Mouse (Mus musculus) gastrocnemius, postnatal 14 days (tissue): ENCODE measurements around the gene Znhit6. TPM values are rescaled to one million over a fixed set of nuclear protein-coding genes. Genes with fewer than 3 reads are reported as not detected.

Experiments
- DNase-seq: peaks from one replicate; pipeline ENCODE4 v3.0.0; 2021; ENCODE audit warnings: mixed read lengths
- intact Hi-C: fragments of 180-260 bp; cut with DNase I; formaldehyde crosslinking; loops from one replicate; pipeline ENCODE4 v1.15.1; 2025; ENCODE audit warnings: low total_unique reads
- long read RNA-seq, 2 experiments: library from polyadenylated mRNA; stranded (forward); transcript quantifications; one replicate each; pipeline ENCODE4 v2.0.0; 2021
- total RNA-seq, 2 experiments: library from RNA; stranded (reverse); gene quantifications; 2 replicates each; pipeline ENCODE4 v1.2.3; 2021

Gene Znhit6
- total RNA-seq, result 10 to 100 TPM; 10.4 to 11.8 TPM
- long read RNA-seq, experiment 1, transcript Znhit6-201 (10 exons, 2,339 nt), result major isoform, 9 of 17 reads
- long read RNA-seq, experiment 1, transcript Znhit6-206 (11 exons, 1,127 nt), result minor isoform, 6 of 17 reads
- long read RNA-seq, experiment 1, partial matches to known transcripts, result 2 of 17 reads
- long read RNA-seq, experiment 1, other reads (novel, unspliced or antisense), result 0 of 17 reads
- long read RNA-seq, experiment 2, transcript Znhit6-206 (11 exons, 1,127 nt), result major isoform, 7 of 18 reads
- long read RNA-seq, experiment 2, partial matches to known transcripts, result 4 of 18 reads
- long read RNA-seq, experiment 2, other reads (novel, unspliced or antisense), result 3 of 18 reads

- DNase-seq, result peak; percentile 90
- intact Hi-C loops, result no loop called here
These were observed at the start of gene Znhit6 for GRCm38 (mm10) chr3:145575743-145576481. Znhit6 (plus strand) TSS chr3:145576205.

GRCm38 (mm10) chr3:145537870-145538269 lies 38.1 kb upstream of the Znhit6 start:
- no peak for DNase-seq
- intact Hi-C loops, result no loop called here

GRCm38 (mm10) chr3:145548441-145549415 lies 27.3 kb upstream of the Znhit6 start:
- DNase-seq, result no peak
- intact Hi-C loops, result no loop called here

GRCm38 (mm10) chr3:145550216-145550615 lies 25.8 kb upstream of the Znhit6 start:
- DNase-seq, result no peak
- intact Hi-C loops, result no loop called here

- no peak for DNase-seq
- intact Hi-C loops, result no loop called here
These were observed 21.6 kb upstream of the Znhit6 start for GRCm38 (mm10) chr3:145554388-145554787.

GRCm38 (mm10) chr3:145556206-145556605 lies 19.8 kb upstream of the Znhit6 start:
- intact Hi-C loops, result no loop called here
- DNase-seq, result no peak

- intact Hi-C loops, result no loop called here
- DNase-seq, result no peak
These were observed 16.3 kb upstream of the Znhit6 start for GRCm38 (mm10) chr3:145559675-145560074.

- DNase-seq, result no peak
- intact Hi-C loops, result no loop called here
These were observed 15.9 kb upstream of the Znhit6 start for GRCm38 (mm10) chr3:145560117-145560516.

- intact Hi-C loops, result no loop called here
- DNase-seq, result no peak
These were observed 1.5 kb upstream of the Znhit6 start for GRCm38 (mm10) chr3:145574468-145574867.

- intact Hi-C loops, result no loop called here
- no peak for DNase-seq
These were observed 665 bp upstream of the Znhit6 start for GRCm38 (mm10) chr3:145575340-145575739.

GRCm38 (mm10) chr3:145576482-145576822 lies 447 bp downstream of the Znhit6 start:
- intact Hi-C loops, result no loop called here
- no peak for DNase-seq

GRCm38 (mm10) chr3:145576876-145577275 lies 871 bp downstream of the Znhit6 start:
- intact Hi-C loops, result no loop called here
- no peak for DNase-seq

GRCm38 (mm10) chr3:145583043-145583442 lies 7.0 kb downstream of the Znhit6 start:
- intact Hi-C loops, result loop anchor here (5.0 kb wide), 1 partner anchor 144 kb away; no protein-coding TSS in a partner anchor
- no peak for DNase-seq

GRCm38 (mm10) chr3:145583522-145584200 lies 7.7 kb downstream of the Znhit6 start:
- intact Hi-C loops, result loop anchor here (5.0 kb wide), 1 partner anchor 144 kb away; no protein-coding TSS in a partner anchor
- DNase-seq, result no peak

GRCm38 (mm10) chr3:145590562-145590961 lies 14.6 kb downstream of the Znhit6 start:
- no peak for DNase-seq

GRCm38 (mm10) chr3:145591841-145592542 lies 16.0 kb downstream of the Znhit6 start:
- intact Hi-C loops, result no loop called here
- DNase-seq, result no peak

More at GRCm38 (mm10) chr3:145590562-145590961, 14.6 kb downstream of the Znhit6 start:
- intact Hi-C loops, result no loop called here

- intact Hi-C loops, result no loop called here
- no peak for DNase-seq
These were observed 19.3 kb downstream of the Znhit6 start for GRCm38 (mm10) chr3:145595354-145595753.

GRCm38 (mm10) chr3:145599059-145599458 lies 23.1 kb downstream of the Znhit6 start:
- no peak for DNase-seq
- intact Hi-C loops, result no loop called here

GRCm38 (mm10) chr3:145600801-145601200 lies 24.8 kb downstream of the Znhit6 start:
- no peak for DNase-seq
- intact Hi-C loops, result no loop called here
